Mouse (Mus musculus): Measurements from ENCODE around the gene Gm7075.
"Not testable (repeated sequence)": the region's sequence is repeated elsewhere in the genome, so short reads cannot be mapped to it uniquely, and the experiment has no call there.

DNA sequence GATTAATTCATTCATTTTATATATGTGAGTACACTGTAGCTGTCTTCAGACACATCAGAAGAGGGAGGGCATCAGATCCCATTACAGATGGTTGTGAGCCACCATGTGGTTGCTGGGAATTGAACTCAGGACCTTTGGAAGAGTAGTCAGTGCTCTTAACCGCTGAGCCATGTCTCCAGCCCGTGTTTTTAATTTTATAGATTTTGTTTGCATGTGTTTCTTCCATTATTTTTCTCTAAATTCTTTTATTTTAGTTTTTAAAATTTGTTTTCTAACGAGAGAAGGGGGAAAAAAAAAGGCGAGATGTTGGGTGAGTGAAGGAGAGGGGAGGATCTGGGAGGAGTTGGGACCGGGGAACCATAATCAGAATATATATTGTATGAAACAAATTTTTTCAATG lies 35.7 kb downstream of the Gm7075 start:
- TF ChIP-seq CTCF (IDR thresholded peaks at IDR 0.05; ENCODE audit: low read depth); EP300 (optimal IDR thresholded peaks at IDR 0.05): not testable (repeated sequence)

Measured in stomach, postnatal 0 days (tissue).